Mouse (Mus musculus): Measurements from ENCODE around the gene Abhd14a.

GRCm38 (mm10) chr9:106475046-106475445 lies 27.6 kb upstream of the Abhd14a start:
- TF ChIP-seq CTCF (IDR thresholded peaks at IDR 0.05; ENCODE audit: insufficient read depth, low read length) (no peak), POLR2A (IDR thresholded peaks at IDR 0.05; ENCODE audit: borderline replicate concordance, extremely low read depth, low read depth, low read length) (no peak)
